Mouse (Mus musculus) C3H10T1/2 (cell line): ENCODE data around the gene Noa1. TPM values are rescaled to one million over a fixed set of nuclear protein-coding genes. Genes with fewer than 3 reads are reported as not detected.

Source experiments
- polyA plus RNA-seq, 2 experiments: library from polyadenylated mRNA; unstranded; fragments of >200 nt; fragmentation: generic; extraction: Trizol; gene quantifications; one replicate each; pipeline ENCODE4 v1.2.1; 2012; ENCODE audit warnings: missing spikeins in 2 of 2

Gene Noa1
- polyA plus RNA-seq, result 10 to 100 TPM; 13.2 to 19.3 TPM

GRCm38 (mm10) chr5:77309924-77310772 lies at the start of gene Noa1, which contains the start of gene Polr2b:
Noa1 (minus strand) TSS chr5:77310084.
Polr2b (plus strand) TSS chr5:77310147.

GRCm38 (mm10) chr5:77265081-77265670 lies 44.7 kb downstream of the Noa1 start, which contains the start of gene Rest:
Rest (plus strand) TSS chr5:77265491.

Other genes starting within 250 kb of the Noa1 start
- gene Hopx, start 195.0 kb downstream of the Noa1 start, polyA plus RNA-seq, result under 1 TPM in 1 of 2 experiments, not detected in 1; 0.33 TPM
- under 1 TPM in 1 of 2 experiments, not detected in 1; 0.26 TPM for gene Spink2, start 98.6 kb downstream of the Noa1 start, polyA plus RNA-seq
- 1 to 10 TPM in 1 of 2 experiments, under 1 TPM in 1; 0.80 to 7.2 TPM for gene Rest, start 44.6 kb downstream of the Noa1 start, polyA plus RNA-seq
- 10 to 100 TPM in 1 of 2 experiments, 1 to 10 TPM in 1; 2.8 to 21.2 TPM for gene Polr2b, start 63 bp upstream of the Noa1 start, polyA plus RNA-seq
- 100 to 1,000 TPM; 129 to 378 TPM for gene Igfbp7, start 98.0 kb upstream of the Noa1 start, polyA plus RNA-seq